20 mouse cellular contexts compared by ENCODE assay signal in genomic region chr5:99787665-99788366, GRCm38 (mm10). TPM values are rescaled to one million over a fixed set of nuclear protein-coding genes. Genes with fewer than 3 reads are reported as not detected.
DNase-seq lines count a peak whose midpoint lies in the region; ATAC-seq lines count a peak whose summit lies in the region.
"Had no signal": no experiment of that assay in that cellular context is flagged by ENCODE, and none has a peak within 500 bp of the region (broad histone marks: within the 10 kb centered on the region; RNA-seq: fewer than 3 reads in every experiment).

No protein-coding gene starts in this region.

- H3K4me1 ChIP-seq in hindbrain, embryonic 11.5 days (replicated peaks; ENCODE audit: control insufficient read depth, insufficient read depth, low read length): no peaks in the 10 kb centered on the region
- peaks cover 2% of the 10 kb centered on the region; the same call in 1 of the 2 replicates for H3K4me1 ChIP-seq in hindbrain, embryonic 16.5 days (ENCODE audit: control insufficient read depth, insufficient read depth, low read depth, low read length)
- H3K4me1 ChIP-seq in midbrain, embryonic 15.5 days: peaks cover 7% of the 10 kb centered on the region; the same call in 1 of the 2 replicates
- H3K4me1 ChIP-seq in midbrain, embryonic 14.5 days (ENCODE audit: control insufficient read depth, insufficient read depth, low read length): peaks cover 7% of the 10 kb centered on the region; the same call in 1 of the 2 replicates
- H3K4me1 ChIP-seq in forebrain, embryonic 14.5 days (ENCODE audit: control insufficient read depth, insufficient read depth, low read length): peaks cover 9% of the 10 kb centered on the region
- peaks cover 2% of the 10 kb centered on the region; the same call in 1 of the 2 replicates for H3K4me1 ChIP-seq in midbrain, embryonic 16.5 days (ENCODE audit: control insufficient read depth, insufficient read depth, low read length)
- H3K4me1 ChIP-seq: embryonic facial prominence, embryonic 13.5 days; limb, embryonic 15.5 days had no signal

- peak; percentile 9 for DNase-seq in hindbrain, embryonic 11.5 days (ENCODE audit: low spot score)
- DNase-seq in midbrain, embryonic 14.5 days: no peak
- DNase-seq in forebrain, embryonic 14.5 days (ENCODE audit: low spot score): peak; percentile 45
- DNase-seq in left cerebral cortex, adult 11 months (ENCODE audit: low spot score): no peak
- DNase-seq in kidney, adult 8-10 months: no peak
- DNase-seq: adrenal gland, adult 2 months; cerebellum, adult 2 months; cerebellum, postnatal 36 days; kidney, postnatal 36 days; lung, embryonic 14.5 days had no signal

- no peaks in the 10 kb centered on the region for H3K9me3 ChIP-seq in hindbrain, embryonic 11.5 days (ENCODE audit: control insufficient read depth, low read length)
- no peaks in the 10 kb centered on the region for H3K9me3 ChIP-seq in hindbrain, embryonic 16.5 days (ENCODE audit: control insufficient read depth, low read length)
- H3K9me3 ChIP-seq in midbrain, embryonic 15.5 days: no peaks in the 10 kb centered on the region
- H3K9me3 ChIP-seq in midbrain, embryonic 14.5 days (ENCODE audit: control insufficient read depth, low read length): no peaks in the 10 kb centered on the region
- H3K9me3 ChIP-seq in forebrain, embryonic 14.5 days (replicated peaks; ENCODE audit: control insufficient read depth, low read length): no peaks in the 10 kb centered on the region
- no peaks in the 10 kb centered on the region for H3K9me3 ChIP-seq in midbrain, embryonic 16.5 days (replicated peaks; ENCODE audit: control insufficient read depth, low read length, poor library complexity, severe bottlenecking)
- H3K9me3 ChIP-seq: embryonic facial prominence, embryonic 13.5 days; kidney, embryonic 15.5 days; limb, embryonic 15.5 days had no signal

- H3K9ac ChIP-seq in hindbrain, embryonic 11.5 days (ENCODE audit: low read depth, low read length): no peak overlapping the region
- no peak overlapping the region for H3K9ac ChIP-seq in hindbrain, embryonic 16.5 days (ENCODE audit: low read depth, low read length)
- H3K9ac ChIP-seq in midbrain, embryonic 15.5 days: no peak overlapping the region
- H3K9ac ChIP-seq in midbrain, embryonic 14.5 days (replicated peaks; ENCODE audit: low read length): no peak overlapping the region
- no peak overlapping the region for H3K9ac ChIP-seq in forebrain, embryonic 14.5 days (ENCODE audit: low read length)
- no peak overlapping the region for H3K9ac ChIP-seq in midbrain, embryonic 16.5 days (ENCODE audit: low read depth, low read length)
- H3K9ac ChIP-seq: embryonic facial prominence, embryonic 13.5 days; kidney, embryonic 15.5 days; limb, embryonic 15.5 days; liver, embryonic 14.5 days; lung, embryonic 14.5 days had no signal

- H3K27ac ChIP-seq in hindbrain, embryonic 11.5 days (ENCODE audit: low read depth, low read length): no peak overlapping the region
- no peak overlapping the region for H3K27ac ChIP-seq in hindbrain, embryonic 16.5 days (ENCODE audit: low read depth, low read length)
- H3K27ac ChIP-seq in midbrain, embryonic 15.5 days: no peak overlapping the region
- no peak overlapping the region for H3K27ac ChIP-seq in midbrain, embryonic 14.5 days (replicated peaks; ENCODE audit: low read depth, low read length)
- H3K27ac ChIP-seq in forebrain, embryonic 14.5 days (ENCODE audit: low read depth, low read length): peak overlapping the region; percentile 55; the same call in 1 of the 2 replicates
- H3K27ac ChIP-seq in midbrain, embryonic 16.5 days (ENCODE audit: low read length): no peak overlapping the region
- H3K27ac ChIP-seq: embryonic facial prominence, embryonic 13.5 days; kidney, embryonic 15.5 days; limb, embryonic 15.5 days; liver, embryonic 14.5 days had no signal

- H3K36me3 ChIP-seq in hindbrain, embryonic 11.5 days (ENCODE audit: control insufficient read depth, insufficient read depth, low read length): no peaks in the 10 kb centered on the region
- H3K36me3 ChIP-seq in hindbrain, embryonic 16.5 days (ENCODE audit: control insufficient read depth, insufficient read depth, low read length): no peaks in the 10 kb centered on the region
- no peaks in the 10 kb centered on the region for H3K36me3 ChIP-seq in midbrain, embryonic 15.5 days (replicated peaks)
- H3K36me3 ChIP-seq in midbrain, embryonic 14.5 days (ENCODE audit: control insufficient read depth, insufficient read depth, low read length): no peaks in the 10 kb centered on the region
- no peaks in the 10 kb centered on the region for H3K36me3 ChIP-seq in forebrain, embryonic 14.5 days (ENCODE audit: control insufficient read depth, insufficient read depth, low read length)
- no peaks in the 10 kb centered on the region for H3K36me3 ChIP-seq in midbrain, embryonic 16.5 days (ENCODE audit: control insufficient read depth, insufficient read depth, low read length)
- H3K36me3 ChIP-seq: embryonic facial prominence, embryonic 13.5 days; kidney, embryonic 15.5 days; limb, embryonic 15.5 days had no signal

- no peak overlapping the region for H3K4me2 ChIP-seq in hindbrain, embryonic 11.5 days (replicated peaks; ENCODE audit: low read depth, low read length)
- H3K4me2 ChIP-seq in hindbrain, embryonic 16.5 days (ENCODE audit: low read length): no peak overlapping the region
- H3K4me2 ChIP-seq in midbrain, embryonic 15.5 days: no peak overlapping the region
- H3K4me2 ChIP-seq in midbrain, embryonic 14.5 days (ENCODE audit: low read length): no peak overlapping the region
- H3K4me2 ChIP-seq in forebrain, embryonic 14.5 days (ENCODE audit: low read length): peak overlapping the region; percentile 23; the same call in 1 of the 2 replicates
- H3K4me2 ChIP-seq in midbrain, embryonic 16.5 days (ENCODE audit: low read length): no peak overlapping the region
- H3K4me2 ChIP-seq: embryonic facial prominence, embryonic 13.5 days; heart, embryonic 11.5 days; kidney, embryonic 15.5 days; limb, embryonic 15.5 days; lung, embryonic 14.5 days had no signal

- no peak overlapping the region for H3K4me3 ChIP-seq in hindbrain, embryonic 11.5 days (ENCODE audit: low read depth, low read length)
- H3K4me3 ChIP-seq in hindbrain, embryonic 16.5 days (ENCODE audit: low read length): no peak overlapping the region
- H3K4me3 ChIP-seq in midbrain, embryonic 15.5 days: no peak overlapping the region
- no peak overlapping the region for H3K4me3 ChIP-seq in midbrain, embryonic 14.5 days (replicated peaks; ENCODE audit: low read depth, low read length)
- no peak overlapping the region for H3K4me3 ChIP-seq in forebrain, embryonic 14.5 days (ENCODE audit: low read depth, low read length)
- no peak overlapping the region for H3K4me3 ChIP-seq in midbrain, embryonic 16.5 days (ENCODE audit: low read depth, low read length)
- H3K4me3 ChIP-seq: embryonic facial prominence, embryonic 13.5 days; kidney, embryonic 15.5 days; limb, embryonic 15.5 days had no signal

- peak; percentile 53; the same call in 1 of the 2 replicates for ATAC-seq in hindbrain, embryonic 11.5 days (ENCODE audit: low FRiP score)
- ATAC-seq in hindbrain, embryonic 16.5 days: no peak
- peak; percentile 63 for ATAC-seq in midbrain, embryonic 15.5 days (replicated peaks)
- ATAC-seq in midbrain, embryonic 14.5 days (ENCODE audit: low FRiP score, low TSS enrichment): no peak
- ATAC-seq in forebrain, embryonic 14.5 days: peak; percentile 77
- ATAC-seq in midbrain, embryonic 16.5 days: peak; percentile 17; the same call in 1 of the 2 replicates
- ATAC-seq: CD4-positive, CD25-positive, alpha-beta regulatory T cell, adult 4 months; intestine, postnatal 0 days had no signal

- 74% methylated on average over 3 of the region's 3 CpGs for WGBS in hindbrain, embryonic 11.5 days
- WGBS in hindbrain, embryonic 16.5 days: 39% methylated on average over 3 of the region's 3 CpGs
- WGBS in midbrain, embryonic 15.5 days: 53% methylated on average over 3 of the region's 3 CpGs
- 55% methylated on average over 3 of the region's 3 CpGs for WGBS in midbrain, embryonic 14.5 days
- 24% methylated on average over 3 of the region's 3 CpGs for WGBS in forebrain, embryonic 14.5 days
- 49% methylated on average over 3 of the region's 3 CpGs for WGBS in midbrain, embryonic 16.5 days

- no peaks in the 10 kb centered on the region for H3K27me3 ChIP-seq in hindbrain, embryonic 11.5 days (ENCODE audit: control insufficient read depth, insufficient read depth, low read length)
- H3K27me3 ChIP-seq in hindbrain, embryonic 16.5 days (replicated peaks; ENCODE audit: control insufficient read depth, insufficient read depth, low read length): no peaks in the 10 kb centered on the region
- H3K27me3 ChIP-seq in midbrain, embryonic 15.5 days (replicated peaks): no peaks in the 10 kb centered on the region
- no peaks in the 10 kb centered on the region for H3K27me3 ChIP-seq in midbrain, embryonic 14.5 days (ENCODE audit: control insufficient read depth, insufficient read depth, low read length)
- H3K27me3 ChIP-seq in forebrain, embryonic 14.5 days (replicated peaks; ENCODE audit: control insufficient read depth, insufficient read depth, low read length): no peaks in the 10 kb centered on the region
- no peaks in the 10 kb centered on the region for H3K27me3 ChIP-seq in midbrain, embryonic 16.5 days (ENCODE audit: control insufficient read depth, insufficient read depth, low read depth, low read length)
- H3K27me3 ChIP-seq: embryonic facial prominence, embryonic 13.5 days; kidney, embryonic 15.5 days; limb, embryonic 15.5 days had no signal

RNA-seq across cellular contexts. Expression of gene Rasgef1b, which starts 59.0 kb away (rescaled TPM):
- polyA plus RNA-seq in hindbrain, embryonic 11.5 days (2014; fragmentation: Nextera tagmentation; extraction: Ambion mirVana): 14.1 and 14.3 TPM in 2 replicates
- polyA plus RNA-seq in hindbrain, embryonic 16.5 days (2015; fragmentation: Nextera tagmentation; extraction: Ambion mirVana): 43.5 and 45.7 TPM in 2 replicates
- polyA plus RNA-seq in midbrain, embryonic 15.5 days (2015; fragmentation: Nextera tagmentation; extraction: Ambion mirVana): 65.7 and 68.2 TPM in 2 replicates
- 59.5 and 75.6 TPM in 2 replicates for polyA plus RNA-seq in midbrain, embryonic 14.5 days (2014; fragmentation: Nextera tagmentation; extraction: Ambion mirVana)
- polyA plus RNA-seq in forebrain, embryonic 14.5 days (2014; fragmentation: Nextera tagmentation; extraction: Ambion mirVana): 97.5 and 105 TPM in 2 replicates
- 59.7 and 69.0 TPM in 2 replicates for polyA plus RNA-seq in midbrain, embryonic 16.5 days (2015; fragmentation: Nextera tagmentation; extraction: Ambion mirVana)

Comparison
In these comparisons a context has a peak if more than half of its experiments do, and no peak if none do; other contexts are left out.
1. ATAC-seq: peak in hindbrain, embryonic 11.5 days (single experiment), midbrain, embryonic 15.5 days (single experiment), forebrain, embryonic 14.5 days (single experiment) and midbrain, embryonic 16.5 days (single experiment); none in hindbrain, embryonic 16.5 days (single experiment) and midbrain, embryonic 14.5 days (single experiment).
2. DNase-seq: peak in hindbrain, embryonic 11.5 days (single experiment) and forebrain, embryonic 14.5 days (single experiment); none in midbrain, embryonic 14.5 days (single experiment), left cerebral cortex, adult 11 months (single experiment) and kidney, adult 8-10 months (0 of 2).